Mouse (Mus musculus) thymus, postnatal 25 days (tissue): Measurements from ENCODE around the gene Sbpl.
"Not testable (repeated sequence)": the region's sequence is repeated elsewhere in the genome, so short reads cannot be mapped to it uniquely, and the experiment has no call there.

Source experiments
- DNase-seq: peaks from one replicate; pipeline ENCODE4 v3.0.0; 2022

Sbpl gene

DNA sequence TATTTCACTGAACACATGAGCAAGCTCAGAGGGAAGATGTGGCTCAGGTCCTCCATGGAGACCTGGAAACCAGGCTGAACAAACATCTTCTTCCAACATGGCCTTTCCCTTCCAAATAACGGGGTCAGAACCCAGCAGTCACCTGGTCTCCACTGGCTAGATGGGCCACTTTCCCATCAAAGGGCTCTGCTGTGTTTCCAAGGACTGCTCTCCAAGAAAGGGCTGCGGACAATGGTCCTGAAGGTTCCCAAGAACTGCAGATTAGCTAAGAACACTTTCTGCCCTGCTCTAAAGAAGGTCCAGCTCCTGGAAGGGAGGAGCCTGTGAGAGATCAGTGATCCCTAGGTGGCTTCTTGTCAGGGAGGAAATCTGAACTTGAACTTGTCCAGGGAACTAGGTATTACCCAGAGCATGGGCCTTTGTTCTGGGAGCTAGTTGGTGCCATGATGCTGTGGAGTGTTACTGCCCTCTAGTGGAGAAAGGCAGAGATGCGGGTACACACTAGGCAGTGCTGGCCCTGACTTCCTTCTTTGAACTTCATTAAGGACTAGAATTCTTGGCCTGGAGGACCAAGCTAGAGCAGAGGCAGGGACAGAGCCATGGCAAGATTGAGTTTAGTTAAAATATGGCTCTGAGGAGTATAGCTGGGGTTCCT lies 5.1 kb upstream of the Sbpl start:
- peak; percentile 73 for DNase-seq

DNA sequence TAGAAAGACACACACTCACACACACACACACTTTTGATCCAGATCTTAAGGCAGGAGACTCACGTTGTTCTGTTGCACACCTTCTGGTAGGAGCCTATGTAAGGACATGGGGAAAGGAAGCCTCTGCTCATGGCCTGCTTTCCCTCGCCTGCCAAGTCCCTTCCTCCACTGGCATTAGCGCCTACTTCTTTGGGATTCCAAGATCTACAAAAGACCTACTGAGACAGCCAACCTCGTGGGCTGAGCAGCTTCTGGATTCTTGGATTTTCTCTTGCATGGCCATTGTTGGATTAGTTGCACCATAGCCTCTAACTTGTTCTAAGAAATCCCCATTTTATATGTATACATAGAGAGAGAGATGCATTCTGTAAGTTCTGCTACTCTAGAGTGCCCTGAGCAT lies 4.2 kb downstream of the Sbpl start:
- not testable (repeated sequence) for DNase-seq

DNA sequence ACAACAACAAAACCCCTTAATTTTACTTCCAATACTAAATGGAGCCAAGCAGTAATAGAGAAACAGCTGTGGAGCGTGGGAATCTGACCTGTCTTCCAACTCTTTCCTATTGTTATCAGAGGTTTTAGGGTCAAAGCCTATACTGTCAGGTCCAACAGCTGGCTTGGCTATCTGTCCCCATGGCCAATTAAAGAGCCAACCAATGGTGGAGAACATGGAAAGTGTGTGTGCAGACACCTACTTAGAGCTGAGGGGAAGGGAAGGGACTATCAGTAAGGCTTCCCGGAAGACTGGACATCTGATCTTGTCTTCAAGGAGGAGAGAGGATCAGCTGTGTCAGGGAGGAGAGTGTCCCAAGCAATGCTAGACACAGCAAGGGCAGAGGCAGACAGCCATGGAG lies 6.0 kb downstream of the Sbpl start:
- no peak for DNase-seq

DNA sequence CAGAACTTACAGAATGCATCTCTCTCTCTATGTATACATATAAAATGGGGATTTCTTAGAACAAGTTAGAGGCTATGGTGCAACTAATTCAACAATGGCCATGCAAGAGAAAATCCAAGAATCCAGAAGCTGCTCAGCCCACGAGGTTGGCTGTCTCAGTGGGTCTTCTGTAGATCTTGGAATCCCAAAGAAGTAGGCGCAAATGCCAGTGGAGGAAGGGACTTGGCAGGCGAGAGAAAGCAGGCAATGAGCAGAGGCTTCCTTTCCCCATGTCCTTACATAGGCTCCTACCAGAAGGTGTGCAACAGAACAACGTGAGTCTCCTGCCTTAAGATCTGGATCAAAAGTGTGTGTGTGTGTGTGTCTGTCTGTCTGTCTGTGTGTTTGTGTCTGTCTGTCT lies 7.6 kb downstream of the Sbpl start:
- DNase-seq: not testable (repeated sequence)

DNA sequence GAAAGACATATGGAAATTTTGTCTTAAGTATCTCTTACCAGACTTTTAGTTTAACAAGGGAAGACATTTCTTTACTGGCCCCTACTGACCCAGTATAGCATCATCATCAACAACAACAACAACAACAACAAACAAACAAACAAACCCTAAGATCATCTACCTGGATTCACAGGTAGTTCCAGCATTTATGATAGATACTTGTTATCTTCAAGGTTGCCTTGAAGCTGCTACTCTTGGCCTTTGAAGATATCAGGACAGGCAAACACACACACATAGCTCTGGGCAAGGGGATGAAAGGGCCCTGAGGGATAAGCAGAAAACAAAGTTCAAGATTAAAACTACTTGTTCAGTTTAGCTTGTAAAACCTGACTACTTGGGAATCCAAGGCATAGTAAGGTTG lies 13.7 kb downstream of the Sbpl start, which contains the start of gene Sbp:
TSS of gene Sbp (plus strand) at position 301 of the 400 bp plus-strand sequence.
- no peak for DNase-seq

DNA sequence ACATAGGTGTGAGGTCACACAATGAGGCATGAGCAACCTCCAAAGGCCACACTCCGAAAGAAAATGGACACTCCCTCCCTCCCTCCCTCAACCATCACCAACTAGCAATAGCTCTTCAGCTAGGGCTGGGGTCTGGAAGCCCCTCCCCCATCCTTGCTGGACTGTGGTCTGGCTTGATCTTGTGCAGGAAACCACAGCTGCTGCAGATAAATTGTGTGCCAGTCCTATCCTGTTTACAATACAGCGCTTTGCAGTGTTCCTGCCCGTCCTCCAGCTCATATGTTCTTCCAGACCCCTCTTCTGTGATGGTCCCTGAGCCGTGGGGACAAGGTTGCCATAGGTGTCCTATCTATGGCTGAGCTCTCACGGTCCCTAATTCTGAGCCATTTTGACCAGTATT lies 23.9 kb downstream of the Sbpl start:
- no peak for DNase-seq

DNA sequence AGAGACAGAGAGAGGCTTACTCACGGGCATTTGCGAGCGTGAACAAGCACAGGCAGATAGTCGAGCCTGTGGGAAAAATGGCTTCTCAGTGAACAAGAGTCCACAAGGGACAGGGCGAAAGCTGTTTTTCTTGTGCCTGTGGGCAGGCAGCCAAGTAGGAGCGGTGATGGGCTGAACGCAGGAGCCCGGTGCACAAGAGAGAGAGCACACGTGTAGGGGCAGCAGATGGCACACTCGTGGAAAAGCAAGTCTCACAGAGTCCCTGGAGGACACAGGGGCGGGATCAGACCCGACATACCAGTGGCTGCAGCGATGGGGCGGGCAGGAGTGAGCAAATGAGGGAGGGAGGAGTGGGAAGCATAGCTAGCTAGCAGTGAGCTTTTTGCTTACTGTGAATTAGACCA lies 30.0 kb downstream of the Sbpl start:
- DNase-seq: peak; percentile 35

DNA sequence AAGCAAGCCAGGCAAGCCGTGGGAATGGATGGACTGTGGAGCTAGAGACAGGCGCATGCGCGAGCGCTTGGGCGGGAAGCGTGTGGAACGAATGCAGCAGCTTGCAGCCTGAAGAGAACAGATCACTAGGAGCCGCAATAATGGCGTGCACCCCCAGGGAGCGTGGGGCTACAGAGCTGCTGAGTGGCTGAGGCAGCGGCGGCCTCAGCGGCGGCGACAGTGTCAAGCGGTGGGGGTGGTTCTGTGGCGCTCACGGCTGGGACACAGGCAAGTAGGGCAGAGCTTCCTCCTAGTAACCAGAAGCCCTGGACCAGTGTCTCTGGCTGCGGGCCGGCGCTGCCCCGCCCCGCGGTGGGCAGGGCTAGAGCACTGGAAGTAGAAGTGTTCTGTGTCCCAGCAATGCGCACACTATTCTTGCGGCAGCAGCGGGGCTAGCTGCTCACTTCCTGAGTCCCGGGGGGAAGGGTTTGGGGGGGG lies 30.5 kb downstream of the Sbpl start:
- peak; percentile 85 for DNase-seq

DNA sequence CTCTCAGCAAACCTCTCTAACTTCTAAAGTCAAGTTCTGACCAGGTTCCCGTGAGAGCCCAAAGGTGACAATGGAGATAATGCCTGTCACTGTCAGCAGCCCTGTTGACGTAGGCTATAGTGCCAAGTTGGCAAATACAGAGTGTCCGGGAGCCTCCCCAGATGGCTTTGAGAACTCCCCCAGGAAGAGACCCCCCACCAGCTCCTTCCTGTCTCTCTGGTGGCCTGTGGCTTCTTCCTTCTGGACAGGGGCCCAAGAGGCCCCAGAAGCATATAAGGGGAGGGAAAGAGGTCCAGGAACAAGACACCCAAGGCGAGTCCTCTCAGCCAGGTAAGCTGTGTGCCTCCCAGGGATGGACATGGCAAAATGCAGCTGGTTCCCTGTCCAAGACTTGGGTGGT lies 37.9 kb downstream of the Sbpl start, which contains the start of gene Dcpp3:
TSS of gene Dcpp3 (plus strand) at position 301 of the 400 bp plus-strand sequence.
- not testable (repeated sequence) for DNase-seq
